Mouse (Mus musculus) embryonic facial prominence, embryonic 12.5 days (tissue): ENCODE measurements at regions not wholly inside any gene's neighbourhood (a gene's known extent, or its start where the extent isn't known, plus 50 kb on each side); places are given as distances from the start of the nearest gene placed in this dataset.
A peak's percentile ranks its signal among the peaks of the same experiment; 100 is the strongest.

Source experiments
- ATAC-seq: fragments of 200-750 bp; cut with Nextera tagmentation; 2 replicates; pipeline ENCODE4 v1.8.0; 2017; ENCODE audit not compliant: insufficient number of reproducible peaks, insufficient read depth, low FRiP score, low TSS enrichment
- H3K27ac ChIP-seq: fragments of 300-500 bp; sonication (generic); 2 replicates; pipeline ENCODE4 v1.5.1; 2016; ENCODE audit warnings: mild to moderate bottlenecking
- H3K27me3 ChIP-seq: fragments of 300-500 bp; sonication (generic); 2 replicates; pipeline ENCODE4 v1.6.1; 2016; ENCODE audit warnings: mild to moderate bottlenecking, moderate library complexity
- H3K36me3 ChIP-seq: fragments of 300-500 bp; sonication (generic); 2 replicates; pipeline ENCODE4 v1.6.1; 2016; ENCODE audit warnings: mild to moderate bottlenecking
- H3K4me1 ChIP-seq: fragments of 300-500 bp; sonication (generic); 2 replicates; pipeline ENCODE4 v1.6.1; 2016
- H3K4me2 ChIP-seq: fragments of 300-500 bp; sonication (generic); replicated peaks from 2 replicates; pipeline ENCODE4 v1.6.1; 2016; ENCODE audit warnings: mild to moderate bottlenecking, moderate library complexity
- H3K4me3 ChIP-seq: fragments of 300-500 bp; sonication (generic); 2 replicates; pipeline ENCODE4 v1.5.1; 2016; ENCODE audit warnings: mild to moderate bottlenecking
- H3K9ac ChIP-seq: fragments of 300-500 bp; sonication (generic); 2 replicates; pipeline ENCODE4 v1.6.1; 2016; ENCODE audit warnings: mild to moderate bottlenecking, moderate library complexity
- H3K9me3 ChIP-seq: fragments of 300-500 bp; sonication (generic); 2 replicates; pipeline ENCODE4 v1.6.1; 2016; ENCODE audit warnings: mild to moderate bottlenecking, moderate library complexity
- WGBS: fragments of 180-500 bp; shearing (Covaris S2); methylation state at CpG from one replicate; pipeline ENCODE4 v1.1.7; 2016; 5-methylcytosine and 5-hydroxymethylcytosine counted together

DNA sequence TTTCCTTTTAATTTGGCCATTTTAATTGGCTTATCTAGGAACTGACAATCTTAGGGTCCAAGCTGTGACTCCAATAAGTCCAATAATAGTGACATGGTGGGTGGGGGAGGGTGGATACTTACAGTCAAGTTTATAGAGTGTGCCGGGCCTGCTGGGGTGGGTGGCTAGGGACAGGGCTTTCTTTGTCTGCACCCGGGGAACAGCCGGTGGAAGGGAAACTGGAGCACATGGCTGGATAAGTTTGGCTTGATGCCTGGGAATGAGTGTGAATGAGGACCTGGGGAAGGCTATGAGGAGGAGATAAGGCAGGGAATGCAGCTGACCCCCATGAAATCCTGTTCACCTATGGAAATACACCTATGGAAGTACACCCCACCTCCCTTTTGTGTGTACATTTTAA lies 81.7 kb upstream of the Cers4 start:
- Histone ChIP-seq H3K4me2 (no peak overlapping the region), H3K4me1 (no peaks in the 10 kb centered on the region), H3K9ac (no peak overlapping the region), H3K27ac (no peak overlapping the region), H3K27me3 (no peaks in the 10 kb centered on the region), H3K36me3 (no peaks in the 10 kb centered on the region), H3K4me3 (no peak overlapping the region), H3K9me3 (no peaks in the 10 kb centered on the region)
- WGBS = 44% methylated on average over 3 of the region's 3 CpGs
- ATAC-seq = no peak

DNA sequence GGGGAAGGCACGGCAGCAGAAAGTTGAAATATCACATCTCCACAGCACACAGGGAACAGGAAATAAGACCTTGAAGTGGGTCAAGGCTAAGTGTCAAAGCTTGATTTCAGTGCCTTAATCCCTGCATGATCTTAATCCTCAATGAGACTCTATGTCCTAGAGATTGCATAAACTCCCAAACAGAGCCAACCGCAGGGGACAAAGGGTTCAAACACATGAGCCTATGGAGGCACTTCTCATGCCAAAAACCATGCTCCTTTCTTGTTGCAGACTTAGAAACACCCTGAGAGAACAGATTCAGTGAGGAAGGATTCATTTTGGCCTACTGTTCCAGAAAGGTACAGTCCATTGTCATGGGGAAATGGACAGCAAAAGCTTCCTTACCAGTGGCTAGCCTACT lies 81.0 kb upstream of the Cers4 start:
- Histone ChIP-seq H3K9ac (no peak overlapping the region), H3K4me2 (no peak overlapping the region), H3K36me3 (no peaks in the 10 kb centered on the region), H3K4me1 (no peaks in the 10 kb centered on the region), H3K9me3 (no peaks in the 10 kb centered on the region), H3K27me3 (no peaks in the 10 kb centered on the region), H3K4me3 (no peak overlapping the region), H3K27ac (no peak overlapping the region)
- WGBS = 83% methylated on average over 2 of the region's 2 CpGs
- no peak for ATAC-seq

DNA sequence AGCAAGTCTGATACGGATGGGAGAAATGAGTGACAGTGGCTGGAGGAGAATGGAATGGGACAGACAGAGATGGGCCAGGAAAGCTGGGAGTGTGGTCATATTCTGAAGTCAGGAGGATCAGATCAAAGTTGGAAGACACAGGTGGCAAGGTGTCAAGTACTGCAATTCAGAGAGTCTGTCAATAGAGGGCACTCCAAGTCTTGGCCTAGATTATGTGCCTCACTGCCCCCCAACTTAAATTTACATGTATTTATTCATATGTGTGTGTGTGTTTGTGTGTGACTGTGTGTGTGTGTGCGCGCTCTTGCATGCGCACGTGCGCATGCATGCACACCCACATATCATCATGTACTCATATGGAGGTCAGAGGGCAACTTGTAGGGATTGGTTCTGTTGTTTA lies 79.6 kb upstream of the Cers4 start:
- Histone ChIP-seq H3K4me3 (no peak overlapping the region), H3K27ac (no peak overlapping the region), H3K4me1 (no peaks in the 10 kb centered on the region), H3K4me2 (no peak overlapping the region), H3K9me3 (no peaks in the 10 kb centered on the region), H3K9ac (no peak overlapping the region), H3K27me3 (no peaks in the 10 kb centered on the region), H3K36me3 (no peaks in the 10 kb centered on the region)
- no peak for ATAC-seq
- 52% methylated on average over 6 of the region's 6 CpGs for WGBS

DNA sequence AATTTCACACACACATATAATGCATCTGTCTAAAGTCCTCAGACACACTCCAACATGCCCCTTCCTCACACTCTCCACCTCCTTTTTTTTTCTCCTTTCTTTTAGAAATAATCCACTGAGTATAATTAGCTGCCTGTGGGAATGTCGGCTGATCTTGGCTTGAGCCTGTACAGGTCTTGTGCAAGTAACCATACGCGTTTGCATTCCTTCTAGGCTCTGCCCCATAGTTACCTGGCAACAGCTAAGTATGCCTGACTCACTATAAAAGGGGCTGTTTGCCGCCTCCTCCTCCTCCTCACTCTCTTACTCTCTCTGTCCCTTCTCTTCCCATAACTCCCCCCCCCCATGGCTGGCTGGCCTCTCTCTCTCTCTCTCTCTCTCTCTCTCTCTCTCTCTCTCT lies 79.1 kb upstream of the Cers4 start:
- H3K9me3 ChIP-seq = no peaks in the 10 kb centered on the region

DNA sequence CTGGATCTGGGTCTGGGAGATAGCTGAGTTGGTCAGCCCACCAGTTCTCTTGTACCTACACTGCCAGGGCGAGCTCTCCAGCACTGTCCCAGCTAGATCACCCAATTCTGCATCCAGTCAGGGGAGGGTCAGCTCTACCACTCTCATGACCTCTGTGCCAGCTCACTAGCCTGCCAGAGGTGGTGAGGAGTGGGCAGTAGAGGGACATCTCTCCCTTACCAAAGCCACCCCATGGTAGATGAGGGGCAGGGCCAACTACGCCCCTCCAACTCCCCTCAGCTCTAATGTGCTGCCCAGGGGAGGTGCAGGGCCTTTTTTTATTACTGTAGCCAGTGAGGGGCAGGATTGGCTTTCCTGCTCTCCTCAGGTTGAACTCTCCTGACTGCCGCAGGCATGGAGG lies 75.7 kb upstream of the Cers4 start:
- no peak overlapping the region for H3K4me3 ChIP-seq
- H3K9ac ChIP-seq = no peak overlapping the region
- no peaks in the 10 kb centered on the region for H3K4me1 ChIP-seq
- no peak for ATAC-seq
- H3K27me3 ChIP-seq = no peaks in the 10 kb centered on the region
- WGBS = 75% methylated on average over 3 of the region's 3 CpGs
- H3K9me3 ChIP-seq = no peaks in the 10 kb centered on the region
- H3K4me2 ChIP-seq = no peak overlapping the region
- no peaks in the 10 kb centered on the region for H3K36me3 ChIP-seq
- no peak overlapping the region for H3K27ac ChIP-seq

More for the DNA sequence above, 79.1 kb upstream of the Cers4 start:
- Histone ChIP-seq H3K4me2 (no peak overlapping the region), H3K9ac (no peak overlapping the region), H3K27ac (no peak overlapping the region), H3K4me3 (no peak overlapping the region), H3K27me3 (no peaks in the 10 kb centered on the region), H3K4me1 (no peaks in the 10 kb centered on the region), H3K36me3 (no peaks in the 10 kb centered on the region)
- 0 out of 2 replicates have a peak, but pooled peaks have one; percentile 50 for ATAC-seq
- 52% methylated on average over 4 of the region's 4 CpGs for WGBS

DNA sequence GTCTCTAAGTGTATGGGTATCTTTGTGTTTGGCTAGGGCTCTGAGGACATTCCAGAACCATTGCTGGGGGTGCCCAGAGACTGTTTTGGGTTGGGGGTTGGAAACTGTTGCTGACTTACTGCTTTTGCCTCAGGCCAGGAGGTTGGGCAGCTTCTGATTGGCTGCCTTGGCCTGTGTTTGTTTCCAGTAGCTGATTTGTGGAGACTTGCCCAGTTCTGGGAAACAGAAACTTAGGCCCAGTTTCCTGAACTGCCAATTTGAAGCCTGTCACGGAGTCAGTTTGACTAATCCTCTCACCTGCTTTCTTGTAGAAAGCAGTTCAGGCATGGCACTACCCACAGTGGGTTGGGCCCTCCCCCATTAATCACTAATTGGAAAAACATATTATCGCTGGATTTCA lies 59.7 kb upstream of the Cers4 start:
- Histone ChIP-seq H3K27ac (no peak overlapping the region), H3K9me3 (no peaks in the 10 kb centered on the region), H3K9ac (no peak overlapping the region), H3K4me3 (no peak overlapping the region), H3K36me3 (no peaks in the 10 kb centered on the region), H3K4me2 (no peak overlapping the region), H3K27me3 (no peaks in the 10 kb centered on the region), H3K4me1 (no peaks in the 10 kb centered on the region)
- ATAC-seq = no peak
- 79% methylated on average over 2 of the region's 2 CpGs for WGBS

DNA sequence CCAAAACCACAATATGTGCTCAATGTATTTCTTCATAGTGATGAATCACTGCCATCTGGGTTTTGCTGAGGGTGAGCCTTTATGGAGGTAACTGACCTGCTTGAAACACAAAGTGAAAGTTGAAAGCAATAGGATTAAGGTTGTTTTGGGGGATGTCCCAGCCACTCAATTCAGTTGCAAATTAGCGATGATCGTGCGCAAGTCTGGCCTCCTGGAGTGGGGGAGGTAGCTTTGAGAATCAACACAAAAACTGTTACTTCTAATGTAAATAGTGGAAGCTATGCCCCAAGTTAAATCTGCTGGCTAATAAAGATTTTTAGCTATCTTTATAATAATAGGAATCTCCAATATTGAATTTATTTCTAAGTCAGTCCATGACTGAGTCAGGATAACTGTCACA lies 56.3 kb upstream of the Cers4 start:
- Histone ChIP-seq H3K4me1 (no peaks in the 10 kb centered on the region), H3K9ac (no peak overlapping the region), H3K4me3 (no peak overlapping the region), H3K4me2 (no peak overlapping the region), H3K9me3 (no peaks in the 10 kb centered on the region), H3K27me3 (no peaks in the 10 kb centered on the region), H3K36me3 (no peaks in the 10 kb centered on the region), H3K27ac (no peak overlapping the region)
- WGBS = 67% methylated on average over 3 of the region's 3 CpGs
- ATAC-seq = no peak
